Mouse (Mus musculus) liver, embryonic 11.5 days (tissue): Measurements from ENCODE around the gene C1ql4. TPM values are rescaled to one million over a fixed set of nuclear protein-coding genes. Genes with fewer than 3 reads are reported as not detected.

Experiments
- ATAC-seq: fragments of 200-750 bp; cut with Nextera tagmentation; replicated peaks from 2 replicates; pipeline ENCODE4 v1.8.0; 2017; ENCODE audit warnings: moderate number of reproducible peaks, mild to moderate bottlenecking, moderate TSS enrichment, moderate library complexity; ENCODE audit not compliant: low FRiP score
- DNase-seq: peaks from one replicate; pipeline ENCODE4 v3.0.0-alpha.2; 2017; ENCODE audit warnings: low spot score
- H3K27ac ChIP-seq: fragments of 300-500 bp; sonication (generic); 2 replicates; pipeline ENCODE4 v1.5.1; 2014; ENCODE audit warnings: mild to moderate bottlenecking, low read depth, low read length, control low read depth
- H3K27me3 ChIP-seq: fragments of 300-500 bp; sonication (generic); replicated peaks from 2 replicates; pipeline ENCODE4 v1.6.1; 2014; ENCODE audit warnings: low read length, mixed read lengths; ENCODE audit not compliant: control insufficient read depth, insufficient read depth
- H3K36me3 ChIP-seq: fragments of 300-500 bp; sonication (generic); 2 replicates; pipeline ENCODE4 v1.6.1; 2014; ENCODE audit warnings: mild to moderate bottlenecking, low read length, moderate library complexity, mixed read lengths; ENCODE audit not compliant: control insufficient read depth, insufficient read depth
- H3K4me1 ChIP-seq: fragments of 300-500 bp; sonication (generic); replicated peaks from 2 replicates; pipeline ENCODE4 v1.6.1; 2014; ENCODE audit warnings: low read length, mixed read lengths; ENCODE audit not compliant: control insufficient read depth, insufficient read depth
- H3K4me2 ChIP-seq: fragments of 300-500 bp; sonication (generic); 2 replicates; pipeline ENCODE4 v1.6.1; 2014; ENCODE audit warnings: mild to moderate bottlenecking, control low read depth, moderate library complexity
- H3K4me3 ChIP-seq: fragments of 300-500 bp; sonication (generic); 2 replicates; pipeline ENCODE4 v1.5.1; 2014; ENCODE audit warnings: low read depth, low read length, control low read depth
- H3K9ac ChIP-seq: fragments of 300-500 bp; sonication (generic); 2 replicates; pipeline ENCODE4 v1.6.1; 2014; ENCODE audit warnings: low read depth, low read length, control low read depth
- H3K9me3 ChIP-seq: fragments of 300-500 bp; sonication (generic); 2 replicates; pipeline ENCODE4 v1.6.1; 2016; ENCODE audit warnings: low read length, inconsistent platforms, mixed read lengths; ENCODE audit not compliant: control insufficient read depth
- WGBS: fragments of 180-500 bp; shearing (Covaris S2); extraction: QIAGEN DNeasy Blood & Tissue Kit; methylation state at CpG from one replicate; pipeline ENCODE4 v1.1.7; 2014; 5-methylcytosine and 5-hydroxymethylcytosine counted together
- polyA plus RNA-seq: library from polyadenylated mRNA; unstranded; fragments of >200 nt; fragmentation: Nextera tagmentation; extraction: Ambion mirVana; gene quantifications from 2 replicates; pipeline ENCODE4 v1.2.1, GENCODE M21; 2014

C1ql4 gene
- polyA plus RNA-seq, 1 experiment from 2014 or later: not detected

GRCm38 (mm10) chr15:99074600-99075333 is 12.8 kb downstream of the C1ql4 start:
- H3K4me1 ChIP-seq: peaks cover 15% of the 10 kb centered on the region
- H3K4me2 ChIP-seq: peak overlapping the region; percentile 80
- H3K9me3 ChIP-seq: no peaks in the 10 kb centered on the region
- H3K27ac ChIP-seq: peak overlapping the region; percentile 88
- under 1% methylated on average over 44 of the region's 44 CpGs for WGBS
- peaks cover 16% of the 10 kb centered on the region; the same call in 1 of the 2 replicates for H3K36me3 ChIP-seq
- no peaks in the 10 kb centered on the region for H3K27me3 ChIP-seq
- ATAC-seq (peak; percentile 92), DNase-seq (peak; percentile 95)
- H3K4me3 ChIP-seq: peak overlapping the region; percentile 85
- H3K9ac ChIP-seq: peak overlapping the region; percentile 90

GRCm38 (mm10) chr15:99074019-99074599 is 13.5 kb downstream of the C1ql4 start, which contains the start of gene Troap:
TSS of gene Troap (plus strand) at chr15:99074575.
- Histone ChIP-seq H3K4me3 (peak within 1 kb of the TSS; percentile 85), H3K4me2 (peak within 1 kb of the TSS; percentile 80), H3K36me3 (peaks cover 16% of the 10 kb centered on the region; the same call in 1 of the 2 replicates), H3K27me3 (0 out of 2 replicates have a peak, but pooled peaks cover 4% of the 10 kb centered on the region), H3K9ac (peak within 1 kb of the TSS; percentile 90), H3K9me3 (no peaks in the 10 kb centered on the region), H3K4me1 (peaks cover 15% of the 10 kb centered on the region), H3K27ac (peak within 1 kb of the TSS; percentile 88)
- ATAC-seq (peak; percentile 39), DNase-seq (no peak)
- WGBS: 18% methylated on average over 9 of the region's 9 CpGs

DNA sequence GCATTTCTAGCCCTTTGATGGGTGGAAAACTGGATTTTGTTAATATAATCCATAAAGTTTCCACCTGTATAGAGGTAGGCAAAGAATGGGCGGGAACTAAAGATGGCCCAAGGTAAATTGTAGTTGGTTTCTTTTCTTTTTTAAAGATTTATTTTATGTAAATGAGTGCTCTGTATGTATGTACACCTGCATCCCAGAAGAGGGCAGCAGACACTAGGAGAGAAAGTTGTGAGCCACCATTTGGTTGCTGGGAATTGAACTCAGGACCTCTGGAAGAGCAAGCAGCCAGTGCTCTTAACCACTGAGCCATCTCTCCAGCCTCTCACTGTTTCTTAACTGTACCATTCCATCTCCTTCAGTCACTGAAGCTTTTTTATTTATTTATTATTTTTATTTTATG is 15.6 kb downstream of the C1ql4 start:
- no peak overlapping the region for H3K4me3 ChIP-seq
- H3K36me3 ChIP-seq: peaks cover 3% of the 10 kb centered on the region; the same call in 1 of the 2 replicates
- H3K9ac ChIP-seq: no peak overlapping the region
- 76% methylated on average over 1 of the region's 1 CpGs for WGBS
- H3K27me3 ChIP-seq: 0 out of 2 replicates have a peak, but pooled peaks cover 4% of the 10 kb centered on the region
- peaks cover 11% of the 10 kb centered on the region for H3K4me1 ChIP-seq
- H3K9me3 ChIP-seq: no peaks in the 10 kb centered on the region
- DNase-seq (no peak), ATAC-seq (no peak)
- no peak overlapping the region for H3K27ac ChIP-seq
- H3K4me2 ChIP-seq: no peak overlapping the region

GRCm38 (mm10) chr15:99065557-99066165 is 22.0 kb downstream of the C1ql4 start:
- DNase-seq (no peak), ATAC-seq (no peak)
- H3K9ac ChIP-seq: no peak overlapping the region
- no peaks in the 10 kb centered on the region for H3K4me1 ChIP-seq
- peaks cover 6% of the 10 kb centered on the region for H3K27me3 ChIP-seq
- H3K36me3 ChIP-seq: no peaks in the 10 kb centered on the region
- H3K9me3 ChIP-seq: no peaks in the 10 kb centered on the region
- H3K27ac ChIP-seq: no peak overlapping the region
- H3K4me2 ChIP-seq: no peak overlapping the region
- no peak overlapping the region for H3K4me3 ChIP-seq
- WGBS: 72% methylated on average over 12 of the region's 12 CpGs

DNA sequence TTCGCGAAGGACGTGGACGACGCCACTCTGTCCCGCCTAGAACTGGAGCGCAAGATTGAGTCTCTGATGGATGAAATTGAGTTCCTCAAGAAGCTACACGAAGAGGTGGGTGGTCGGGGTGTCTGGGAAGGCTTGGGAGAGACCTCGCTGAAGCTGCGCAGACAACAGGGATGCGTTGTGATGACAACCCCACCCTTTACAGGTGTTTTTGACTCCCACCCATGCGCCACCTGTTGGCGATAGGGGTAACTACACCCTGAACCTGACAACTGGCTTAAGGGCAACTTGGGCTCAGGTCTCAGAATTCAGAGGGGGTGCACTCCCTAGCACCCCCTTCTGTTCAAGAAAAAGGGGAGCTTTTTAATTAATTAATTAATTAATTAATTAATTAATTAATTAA is 31.3 kb downstream of the C1ql4 start:
- no peaks in the 10 kb centered on the region for H3K9me3 ChIP-seq
- 0 out of 2 replicates have a peak, but pooled peaks have one; percentile 10 for ATAC-seq
- no peaks in the 10 kb centered on the region for H3K36me3 ChIP-seq
- no peak for DNase-seq
- H3K27ac ChIP-seq: no peak overlapping the region
- H3K4me3 ChIP-seq: peak overlapping the region; percentile 35; the same call in 1 of the 2 replicates
- H3K4me2 ChIP-seq: peak overlapping the region; percentile 66
- H3K9ac ChIP-seq: no peak overlapping the region
- 11% methylated on average over 14 of the region's 14 CpGs for WGBS
- H3K27me3 ChIP-seq: peaks cover 78% of the 10 kb centered on the region
- H3K4me1 ChIP-seq: peaks cover 13% of the 10 kb centered on the region; the same call in 1 of the 2 replicates

- Histone ChIP-seq H3K36me3 (no peaks in the 10 kb centered on the region), H3K4me2 (peak overlapping the region; percentile 66), H3K27ac (no peak overlapping the region), H3K9me3 (no peaks in the 10 kb centered on the region), H3K9ac (no peak overlapping the region; the same call in 1 of the 2 replicates), H3K27me3 (peaks cover 78% of the 10 kb centered on the region), H3K4me1 (peaks cover 13% of the 10 kb centered on the region; the same call in 1 of the 2 replicates), H3K4me3 (peak overlapping the region; percentile 35)
- under 1% methylated on average over 37 of the region's 37 CpGs for WGBS
- DNase-seq: no peak
- ATAC-seq: peak; percentile 43
These were observed 32.1 kb downstream of the C1ql4 start for GRCm38 (mm10) chr15:99055511-99055961.

DNA sequence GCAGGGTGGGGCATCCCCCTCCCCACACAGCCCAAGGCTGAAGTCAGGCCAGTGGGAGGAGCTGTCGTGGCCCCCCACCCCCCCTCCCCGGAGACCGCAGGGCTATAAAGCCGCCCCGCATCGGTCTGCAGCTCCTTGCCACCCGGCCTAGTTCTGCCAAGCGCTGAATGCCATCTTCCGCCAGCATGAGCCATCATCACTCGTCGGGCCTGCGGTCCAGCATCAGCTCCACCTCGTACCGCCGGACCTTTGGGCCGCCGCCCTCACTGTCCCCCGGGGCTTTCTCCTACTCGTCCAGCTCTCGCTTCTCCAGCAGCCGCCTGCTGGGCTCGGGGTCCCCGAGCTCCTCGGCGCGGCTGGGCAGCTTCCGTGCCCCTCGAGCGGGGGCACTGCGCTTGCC is 32.6 kb downstream of the C1ql4 start, which contains the start of gene Prph:
Gene Prph, plus strand, starts transcription at position 135 of the 400 bp plus-strand sequence.
- H3K4me3 ChIP-seq: peak within 1 kb of the TSS; percentile 35
- H3K9me3 ChIP-seq: no peaks in the 10 kb centered on the region
- no peak within 1 kb of the TSS; the same call in 1 of the 2 replicates for H3K9ac ChIP-seq
- no peaks in the 10 kb centered on the region for H3K36me3 ChIP-seq
- no peak within 1 kb of the TSS for H3K27ac ChIP-seq
- DNase-seq: no peak
- peaks cover 13% of the 10 kb centered on the region; the same call in 1 of the 2 replicates for H3K4me1 ChIP-seq
- H3K27me3 ChIP-seq: peaks cover 80% of the 10 kb centered on the region
- no peak for ATAC-seq
- 4% methylated on average over 30 of the region's 30 CpGs for WGBS
- peak within 1 kb of the TSS; percentile 66 for H3K4me2 ChIP-seq

DNA sequence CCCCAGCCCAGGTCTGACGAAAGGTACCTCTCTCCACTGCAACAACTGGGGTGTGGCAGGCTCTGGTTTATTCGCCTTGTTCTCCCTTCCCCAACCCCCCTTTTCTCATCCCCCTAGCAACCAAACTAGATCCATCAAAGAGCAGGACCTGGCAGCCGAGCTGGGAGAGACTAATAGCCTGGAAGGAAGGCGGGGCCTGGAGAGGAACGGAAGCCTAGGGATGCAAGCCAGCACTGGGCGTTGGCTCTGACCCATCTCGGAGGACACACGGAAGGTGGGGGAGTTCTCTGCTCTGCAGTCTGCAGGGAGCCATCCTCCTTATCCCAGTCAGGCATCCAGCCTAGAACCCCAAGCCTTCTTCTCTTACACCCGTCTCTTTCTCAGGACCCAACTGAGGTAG is 34.2 kb downstream of the C1ql4 start:
- peaks cover 13% of the 10 kb centered on the region; the same call in 1 of the 2 replicates for H3K4me1 ChIP-seq
- DNase-seq: no peak
- H3K27ac ChIP-seq: no peak overlapping the region
- no peak overlapping the region for H3K9ac ChIP-seq
- WGBS: 14% methylated on average over 9 of the region's 9 CpGs
- H3K27me3 ChIP-seq: peaks cover 65% of the 10 kb centered on the region
- H3K9me3 ChIP-seq: no peaks in the 10 kb centered on the region
- no peak overlapping the region for H3K4me3 ChIP-seq
- H3K4me2 ChIP-seq: no peak overlapping the region
- ATAC-seq: no peak
- H3K36me3 ChIP-seq: no peaks in the 10 kb centered on the region
